Mouse (Mus musculus) kidney, postnatal 14 days (tissue): ENCODE measurements around the gene Fdxacb1.

Experiments
- DNase-seq: peaks from one replicate; pipeline ENCODE4 v3.0.0; 2022; ENCODE audit warnings: mixed read lengths

Gene Fdxacb1

DNA sequence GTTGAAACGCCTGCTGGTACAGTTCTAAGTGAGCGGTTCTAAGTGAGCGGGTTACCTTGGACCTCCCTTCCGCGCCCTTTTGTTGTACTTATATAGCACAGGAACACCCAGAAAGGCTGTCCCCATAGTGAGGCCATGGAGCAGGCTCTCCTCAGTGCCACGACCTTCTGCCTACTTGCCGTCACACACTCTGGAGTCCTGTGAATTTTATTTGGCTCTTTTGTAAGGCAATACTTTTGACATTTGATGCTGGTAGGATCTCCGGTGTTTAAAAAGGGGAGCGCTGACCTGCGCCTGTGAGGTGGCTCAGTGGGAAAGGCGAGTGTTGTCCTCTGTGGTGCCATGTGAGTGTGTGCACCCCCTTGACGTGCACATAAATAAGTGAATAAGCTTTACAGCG is 41.1 kb downstream of the Fdxacb1 start:
- DNase-seq, result no peak

DNA sequence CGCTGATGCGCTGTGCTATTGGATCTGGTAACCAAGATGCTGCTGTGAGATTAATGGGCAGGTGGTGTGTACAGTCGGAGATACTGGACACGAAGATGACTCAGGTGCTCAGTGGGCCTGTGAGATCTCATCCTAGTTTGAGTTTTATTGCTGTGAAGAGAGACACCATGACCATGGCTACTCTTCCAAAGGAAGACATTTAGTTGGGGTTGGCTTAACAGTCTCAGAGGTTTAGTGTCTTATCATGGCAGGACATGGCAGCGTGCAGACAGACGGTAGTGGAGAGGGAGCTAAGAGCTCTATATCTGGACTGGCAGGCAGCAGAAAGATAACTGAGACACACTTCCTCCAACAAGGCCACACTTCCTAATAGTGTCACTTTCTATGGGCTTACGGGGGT is 43.2 kb downstream of the Fdxacb1 start:
- DNase-seq, result no peak

DNA sequence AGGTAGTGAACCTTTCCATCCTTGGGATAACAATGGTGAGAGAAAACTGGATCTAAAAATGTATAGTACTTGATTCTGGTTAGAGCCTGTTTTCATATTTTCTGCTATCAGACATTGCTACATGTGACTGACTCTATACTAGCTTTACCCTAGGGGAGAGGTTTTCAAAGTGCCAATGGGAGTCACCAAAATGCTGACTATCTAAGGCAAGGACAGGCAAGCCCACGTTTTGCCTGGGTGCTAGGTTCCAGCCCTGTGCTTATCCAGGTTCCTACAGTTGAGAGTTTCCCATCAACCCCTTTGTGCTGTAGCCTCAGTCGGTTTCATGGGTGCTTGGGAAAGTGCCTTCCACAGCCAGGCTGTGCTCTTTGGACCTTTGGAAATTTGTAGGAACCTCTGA is 43.7 kb downstream of the Fdxacb1 start:
- no peak for DNase-seq

DNA sequence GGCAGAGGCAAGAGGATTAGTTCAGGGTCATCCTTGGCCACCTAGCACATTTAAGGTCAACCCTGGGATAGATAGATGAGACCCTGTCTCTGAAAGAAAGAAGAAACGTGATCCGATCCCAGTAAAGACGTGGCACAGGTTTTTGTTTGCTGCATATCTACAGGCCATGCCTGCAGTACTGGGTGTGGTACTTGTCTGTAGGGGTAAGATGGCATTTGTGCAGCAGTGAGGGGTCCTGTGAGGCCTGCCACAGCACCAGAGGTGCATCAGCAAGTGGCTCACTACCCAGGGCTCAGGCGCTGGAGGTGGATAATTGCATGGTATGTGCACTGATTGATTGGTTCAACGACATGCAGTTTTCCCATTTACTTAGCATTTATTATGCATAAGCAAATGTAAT is 45.8 kb downstream of the Fdxacb1 start:
- no peak for DNase-seq

DNA sequence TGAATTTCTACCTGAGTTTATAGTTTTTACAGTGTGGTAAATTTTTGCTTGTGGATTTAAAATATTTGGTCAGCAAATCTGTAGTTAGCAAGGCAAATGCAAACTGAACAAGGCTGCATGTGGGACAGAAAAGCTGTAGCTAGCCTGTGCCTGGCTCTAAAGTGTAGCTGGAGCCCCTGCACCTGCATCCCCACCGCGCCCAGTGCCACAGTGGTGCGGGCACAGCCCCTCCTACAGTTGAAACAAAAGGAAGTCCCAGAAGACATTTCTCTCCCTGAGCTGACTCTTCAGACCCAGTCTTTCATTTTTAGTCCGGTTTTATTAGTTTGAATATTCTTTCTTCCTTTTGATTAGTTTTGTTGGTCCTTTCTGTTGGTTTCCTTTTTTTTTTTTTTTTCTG is 47.6 kb downstream of the Fdxacb1 start:
- no peak for DNase-seq

DNA sequence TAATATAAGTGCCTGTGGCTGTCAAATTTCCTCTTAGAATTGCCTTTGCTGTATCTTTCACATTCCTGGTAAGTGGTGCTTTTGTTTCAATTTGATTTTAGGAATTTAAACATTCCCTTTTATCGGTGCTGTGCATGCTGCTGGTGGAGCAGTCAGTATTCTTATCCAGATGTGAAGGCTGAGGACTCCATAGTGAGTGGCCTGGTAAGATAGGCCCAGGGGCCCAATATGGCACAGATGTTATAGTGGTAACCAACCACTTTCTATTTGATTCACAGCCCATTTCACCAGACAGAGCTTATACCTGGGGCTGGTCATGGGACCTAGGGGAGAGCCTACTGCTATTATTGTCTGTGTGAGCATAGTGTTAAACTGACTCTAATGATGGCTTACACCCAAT is 48.5 kb downstream of the Fdxacb1 start:
- no peak for DNase-seq

DNA sequence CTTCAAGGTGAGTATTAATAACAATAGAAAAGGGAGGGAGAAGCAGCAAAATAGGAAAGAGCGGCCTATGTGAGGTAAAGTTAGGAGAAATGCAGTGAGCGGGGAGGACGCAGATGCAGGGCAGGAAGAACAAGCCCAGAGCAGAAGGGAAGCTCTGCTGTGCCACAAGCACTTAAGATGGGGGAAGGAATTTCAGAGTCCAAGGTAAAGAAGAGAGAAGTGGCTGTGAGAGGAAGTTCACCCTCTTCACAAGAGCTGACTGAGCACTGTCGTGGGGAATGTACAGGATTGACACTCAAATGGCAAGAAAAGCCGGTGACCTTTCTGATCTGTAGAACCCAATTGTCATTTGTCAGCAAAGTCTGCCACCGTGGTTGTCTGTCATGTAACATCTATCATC is 50.0 kb downstream of the Fdxacb1 start:
- no peak for DNase-seq

DNA sequence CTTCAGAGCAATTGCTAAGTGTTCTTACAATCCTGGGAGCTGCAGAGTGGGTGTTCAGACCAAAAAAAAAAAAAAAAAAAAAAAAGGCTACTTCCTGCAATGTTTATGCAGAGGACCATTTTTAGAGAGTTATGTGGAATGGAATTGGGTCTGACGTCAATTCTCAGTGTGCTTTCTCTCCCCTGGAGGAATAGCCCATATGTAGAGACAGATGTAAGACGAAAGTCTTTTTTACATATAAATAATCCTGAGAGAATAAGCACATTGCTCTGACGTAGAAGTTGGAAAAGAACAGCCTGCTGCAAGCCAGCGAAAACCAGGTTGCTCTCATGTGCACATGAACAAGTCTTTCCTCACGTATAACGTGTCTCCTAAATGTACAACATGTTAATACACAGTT is 51.7 kb downstream of the Fdxacb1 start:
- no peak for DNase-seq

DNA sequence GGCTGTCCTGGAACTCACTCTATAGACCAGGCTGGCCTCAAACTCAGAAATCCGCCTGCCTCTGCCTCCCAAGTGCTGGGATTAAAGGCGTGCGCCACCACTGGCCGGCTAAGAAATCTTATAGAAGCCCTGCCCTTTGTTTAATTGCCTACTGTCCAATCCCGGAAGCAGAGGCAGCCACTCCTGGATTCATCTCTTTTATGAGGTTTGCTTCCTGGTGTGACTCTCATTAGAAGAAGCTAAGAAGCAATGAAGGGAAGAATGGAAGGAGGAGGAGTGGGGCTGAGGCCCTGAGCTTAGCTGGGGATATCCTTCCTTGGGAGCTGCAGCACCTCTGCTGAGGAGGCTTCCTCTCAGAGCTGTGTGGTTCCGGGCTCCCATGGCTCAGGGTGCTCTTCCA is 53.6 kb downstream of the Fdxacb1 start:
- DNase-seq, result no peak

DNA sequence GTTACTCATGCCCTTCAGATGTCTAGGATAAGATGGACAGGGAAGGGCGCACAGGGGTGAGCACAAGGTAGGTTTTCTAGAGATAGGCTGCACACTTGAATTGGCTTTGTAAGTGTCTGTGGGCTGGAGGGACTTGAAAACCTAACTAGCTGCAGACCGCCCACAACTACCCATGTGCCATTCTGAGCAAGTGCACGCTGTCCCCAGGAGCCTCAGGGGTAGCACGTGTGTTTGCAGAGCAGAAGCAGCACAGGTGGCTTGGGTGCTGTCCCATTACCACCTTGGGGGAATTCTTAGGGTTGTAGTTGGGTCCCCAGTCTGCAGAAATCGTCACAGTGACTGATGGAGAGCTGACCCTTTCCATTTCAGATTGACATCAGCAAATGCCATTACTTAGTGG is 54.2 kb downstream of the Fdxacb1 start:
- no peak for DNase-seq
